ENCODE assay signal across 8 mouse cellular contexts in the genomic region with DNA sequence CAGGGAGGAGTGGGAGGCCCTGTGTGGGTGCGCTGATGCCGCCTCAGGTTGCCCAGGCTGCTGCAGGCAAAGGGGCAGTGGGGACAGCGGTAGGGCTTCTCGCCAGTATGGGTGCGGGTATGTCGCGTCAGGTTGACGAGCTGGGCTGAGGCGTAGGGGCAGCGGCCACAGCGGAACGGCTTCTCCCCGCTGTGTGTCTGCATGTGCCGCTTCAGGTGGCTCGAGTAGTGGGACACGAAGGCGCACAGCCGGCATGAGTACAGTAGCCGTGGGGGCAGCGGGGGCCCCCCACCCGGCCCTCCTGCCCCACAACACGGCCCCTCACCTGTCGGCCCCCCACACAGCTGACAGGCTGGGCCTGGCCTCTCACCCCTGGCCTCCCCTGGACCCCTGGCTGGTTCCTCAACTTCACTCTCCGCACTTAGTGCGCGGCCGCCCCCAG. TPM values are rescaled to one million over a fixed set of nuclear protein-coding genes. Genes with fewer than 3 reads are reported as not detected.
A peak's percentile ranks its signal among the peaks of the same experiment; 100 is the strongest.
DNase-seq lines count a peak whose midpoint lies in the region; ATAC-seq and TF ChIP-seq lines count a peak whose summit lies in the region.

No protein-coding gene starts in this region.

- H3K36me3 ChIP-seq in heart, embryonic 12.5 days, result peaks cover 82% of the 10 kb centered on the region
- peaks cover 58% of the 10 kb centered on the region for H3K36me3 ChIP-seq in ES-Bruce4 (ENCODE audit: control insufficient read depth, insufficient read depth, low read length, poor library complexity, severe bottlenecking)
- peaks cover 83% of the 10 kb centered on the region for H3K36me3 ChIP-seq in embryonic facial prominence, embryonic 13.5 days
- H3K36me3 ChIP-seq in limb, embryonic 14.5 days (ENCODE audit: control insufficient read depth, insufficient read depth, low read length), result peaks cover 83% of the 10 kb centered on the region

- H3K4me2 ChIP-seq in heart, embryonic 12.5 days, result 0 out of 2 replicates have a peak overlapping the region, but pooled peaks have one; percentile 5
- peak overlapping the region; percentile 75 for H3K4me2 ChIP-seq in embryonic facial prominence, embryonic 13.5 days
- no peak overlapping the region for H3K4me2 ChIP-seq in limb, embryonic 14.5 days (replicated peaks; ENCODE audit: low read depth, low read length, severe bottlenecking)

- no peaks in the 10 kb centered on the region for H3K27me3 ChIP-seq in heart, embryonic 12.5 days (replicated peaks)
- H3K27me3 ChIP-seq in ES-Bruce4 (ENCODE audit: control insufficient read depth, insufficient read depth, low read length, poor library complexity, severe bottlenecking), result no peaks in the 10 kb centered on the region
- H3K27me3 ChIP-seq in embryonic facial prominence, embryonic 13.5 days, result no peaks in the 10 kb centered on the region
- H3K27me3 ChIP-seq in limb, embryonic 14.5 days (ENCODE audit: control insufficient read depth, insufficient read depth, low read length), result no peaks in the 10 kb centered on the region

- TF ChIP-seq POLR2A in ES-Bruce4 (IDR thresholded peaks at IDR 0.05; ENCODE audit: insufficient read depth, low read length), result no peak
- no peak for TF ChIP-seq POLR2A in limb, embryonic 14.5 days (IDR thresholded peaks at IDR 0.05; ENCODE audit: borderline replicate concordance, extremely low read depth, insufficient read depth, insufficient read length)

- H3K9me3 ChIP-seq in heart, embryonic 12.5 days (replicated peaks), result peaks cover 5% of the 10 kb centered on the region
- no peaks in the 10 kb centered on the region for H3K9me3 ChIP-seq in ES-Bruce4 (replicated peaks; ENCODE audit: control insufficient read depth, insufficient read depth, low read length, poor library complexity, severe bottlenecking)
- H3K9me3 ChIP-seq in embryonic facial prominence, embryonic 13.5 days, result peaks cover 6% of the 10 kb centered on the region
- peaks cover 4% of the 10 kb centered on the region for H3K9me3 ChIP-seq in limb, embryonic 14.5 days (ENCODE audit: control insufficient read depth, low read length)

- DNase-seq in heart, adult 9 months (ENCODE audit: low spot score in 2 of 2), result no peak
- no peak for DNase-seq in limb, embryonic 14.5 days (ENCODE audit: low spot score)
- no peak for DNase-seq in embryo, embryonic 10.5 days (ENCODE audit: low spot score)
- DNase-seq in left cerebral cortex, adult 18-20 months (ENCODE audit: low spot score in 2 of 2), result no peak
- DNase-seq in embryo, embryonic 9.5 days (ENCODE audit: extremely low spot score), result no peak

- TF ChIP-seq EP300 in ES-Bruce4 (IDR thresholded peaks at IDR 0.05; ENCODE audit: insufficient read depth, low read depth, low read length), result no peak

- WGBS in heart, embryonic 12.5 days, result 88% methylated on average over 27 of the region's 27 CpGs
- 91% methylated on average over 27 of the region's 27 CpGs for WGBS in embryonic facial prominence, embryonic 13.5 days
- 91% methylated on average over 27 of the region's 27 CpGs for WGBS in limb, embryonic 14.5 days

- ATAC-seq in heart, embryonic 12.5 days (ENCODE audit: insufficient number of reproducible peaks, low FRiP score), result no peak
- ATAC-seq in embryonic facial prominence, embryonic 13.5 days (ENCODE audit: insufficient number of reproducible peaks, insufficient read depth, low FRiP score, low TSS enrichment, low read depth), result no peak
- ATAC-seq in limb, embryonic 14.5 days (ENCODE audit: low FRiP score, low read depth), result no peak

- no peak for TF ChIP-seq CTCF in ES-Bruce4 (IDR thresholded peaks at IDR 0.05; ENCODE audit: low read depth, low read length)

- peaks cover 18% of the 10 kb centered on the region for H3K4me1 ChIP-seq in heart, embryonic 12.5 days (replicated peaks)
- no peaks in the 10 kb centered on the region for H3K4me1 ChIP-seq in ES-Bruce4 (ENCODE audit: control insufficient read depth, insufficient read depth, low read length)
- H3K4me1 ChIP-seq in embryonic facial prominence, embryonic 13.5 days, result peaks cover 26% of the 10 kb centered on the region
- peaks cover 9% of the 10 kb centered on the region for H3K4me1 ChIP-seq in limb, embryonic 14.5 days (ENCODE audit: control insufficient read depth, insufficient read depth, low read length)

- H3K4me3 ChIP-seq in heart, embryonic 12.5 days, result 0 out of 2 replicates have a peak overlapping the region, but pooled peaks have one; percentile 2
- peak overlapping the region; percentile 13 for H3K4me3 ChIP-seq in ES-Bruce4 (ENCODE audit: low read depth, low read length)
- peak overlapping the region; percentile 83 for H3K4me3 ChIP-seq in embryonic facial prominence, embryonic 13.5 days
- peak overlapping the region; percentile 73; the same call in 1 of the 2 replicates for H3K4me3 ChIP-seq in limb, embryonic 14.5 days (replicated peaks; ENCODE audit: low read length)

- 0 out of 2 replicates have a peak overlapping the region, but pooled peaks have one; percentile 29 for H3K9ac ChIP-seq in heart, embryonic 12.5 days
- H3K9ac ChIP-seq in ES-Bruce4 (ENCODE audit: low read depth, poor library complexity, severe bottlenecking), result peak overlapping the region; percentile 45; the same call in 1 of the 2 replicates
- H3K9ac ChIP-seq in embryonic facial prominence, embryonic 13.5 days, result peak overlapping the region; percentile 84; the same call in 1 of the 2 replicates
- no peak overlapping the region for H3K9ac ChIP-seq in limb, embryonic 14.5 days (ENCODE audit: low read depth, low read length, severe bottlenecking)

- H3K27ac ChIP-seq in heart, embryonic 12.5 days (ENCODE audit: poor library complexity, severe bottlenecking), result no peak overlapping the region
- no peak overlapping the region for H3K27ac ChIP-seq in ES-Bruce4 (ENCODE audit: insufficient read depth, low read length)
- H3K27ac ChIP-seq in embryonic facial prominence, embryonic 13.5 days, result no peak overlapping the region
- H3K27ac ChIP-seq in limb, embryonic 14.5 days (replicated peaks; ENCODE audit: low read depth, low read length), result no peak overlapping the region

RNA-seq across cellular contexts. Expression of gene Zfp513, which starts 1.8 kb away (rescaled TPM):
- polyA plus RNA-seq in heart, embryonic 12.5 days (2016; fragmentation: Nextera tagmentation; extraction: Ambion mirVana), result 9.9 and 10.5 TPM in 2 replicates
- polyA plus RNA-seq in ES-Bruce4 (2011; ENCODE audit: insufficient read depth, insufficient read length, low read depth, missing spikeins), result 25.5 and 25.8 TPM in 2 replicates
- polyA plus RNA-seq in embryonic facial prominence, embryonic 13.5 days (2015; fragmentation: Nextera tagmentation; extraction: Ambion mirVana), result 11.2 and 14.8 TPM in 2 replicates
- polyA plus RNA-seq in limb, embryonic 14.5 days (2012; rRNA removed), result 58.8 and 77.1 TPM in 2 replicates
- 6.8 and 8.0 TPM in 2 replicates for polyA plus RNA-seq in limb, embryonic 14.5 days (2014; fragmentation: Nextera tagmentation; extraction: Ambion mirVana)
- 10 to 100 TPM; 24.2 to 28.7 TPM for total RNA-seq in left cerebral cortex, adult 18-20 months (2021)

RNA-seq across cellular contexts. Expression of gene Eif2b4, which starts 7.1 kb away (rescaled TPM):
- polyA plus RNA-seq in heart, embryonic 12.5 days (2016; fragmentation: Nextera tagmentation; extraction: Ambion mirVana), result 52.3 and 60.5 TPM in 2 replicates
- 40.7 and 45.2 TPM in 2 replicates for polyA plus RNA-seq in ES-Bruce4 (2011; ENCODE audit: insufficient read depth, insufficient read length, low read depth, missing spikeins)
- polyA plus RNA-seq in embryonic facial prominence, embryonic 13.5 days (2015; fragmentation: Nextera tagmentation; extraction: Ambion mirVana), result 61.8 and 71.2 TPM in 2 replicates
- 46.9 and 49.3 TPM in 2 replicates for polyA plus RNA-seq in limb, embryonic 14.5 days (2012; rRNA removed)
- 67.5 and 68.5 TPM in 2 replicates for polyA plus RNA-seq in limb, embryonic 14.5 days (2014; fragmentation: Nextera tagmentation; extraction: Ambion mirVana)
- 10 to 100 TPM; 35.4 to 40.1 TPM for total RNA-seq in left cerebral cortex, adult 18-20 months (2021)

RNA-seq across cellular contexts. Expression of gene Snx17, which starts 7.3 kb away (rescaled TPM):
- 112 and 116 TPM in 2 replicates for polyA plus RNA-seq in heart, embryonic 12.5 days (2016; fragmentation: Nextera tagmentation; extraction: Ambion mirVana)
- 40.0 and 45.9 TPM in 2 replicates for polyA plus RNA-seq in ES-Bruce4 (2011; ENCODE audit: insufficient read depth, insufficient read length, low read depth, missing spikeins)
- polyA plus RNA-seq in embryonic facial prominence, embryonic 13.5 days (2015; fragmentation: Nextera tagmentation; extraction: Ambion mirVana), result 134 and 155 TPM in 2 replicates
- 108 and 120 TPM in 2 replicates for polyA plus RNA-seq in limb, embryonic 14.5 days (2012; rRNA removed)
- 139 and 144 TPM in 2 replicates for polyA plus RNA-seq in limb, embryonic 14.5 days (2014; fragmentation: Nextera tagmentation; extraction: Ambion mirVana)
- total RNA-seq in left cerebral cortex, adult 18-20 months (2021), result 10 to 100 TPM; 77.5 to 80.3 TPM

RNA-seq across cellular contexts. Expression of gene Ppm1g, which starts 20.1 kb away (rescaled TPM):
- polyA plus RNA-seq in heart, embryonic 12.5 days (2016; fragmentation: Nextera tagmentation; extraction: Ambion mirVana), result 111 and 112 TPM in 2 replicates
- polyA plus RNA-seq in ES-Bruce4 (2011; ENCODE audit: insufficient read depth, insufficient read length, low read depth, missing spikeins), result 188 and 225 TPM in 2 replicates
- polyA plus RNA-seq in embryonic facial prominence, embryonic 13.5 days (2015; fragmentation: Nextera tagmentation; extraction: Ambion mirVana), result 130 and 139 TPM in 2 replicates
- 91.2 and 118 TPM in 2 replicates for polyA plus RNA-seq in limb, embryonic 14.5 days (2012; rRNA removed)
- 98.8 and 111 TPM in 2 replicates for polyA plus RNA-seq in limb, embryonic 14.5 days (2014; fragmentation: Nextera tagmentation; extraction: Ambion mirVana)
- total RNA-seq in left cerebral cortex, adult 18-20 months (2021), result 10 to 100 TPM; 70.7 to 76.2 TPM

RNA-seq across cellular contexts. Expression of gene Gtf3c2, which starts 20.4 kb away (rescaled TPM):
- polyA plus RNA-seq in heart, embryonic 12.5 days (2016; fragmentation: Nextera tagmentation; extraction: Ambion mirVana), result 58.8 and 63.7 TPM in 2 replicates
- polyA plus RNA-seq in ES-Bruce4 (2011; ENCODE audit: insufficient read depth, insufficient read length, low read depth, missing spikeins), result 104 and 106 TPM in 2 replicates
- polyA plus RNA-seq in embryonic facial prominence, embryonic 13.5 days (2015; fragmentation: Nextera tagmentation; extraction: Ambion mirVana), result 81.9 and 87.5 TPM in 2 replicates
- polyA plus RNA-seq in limb, embryonic 14.5 days (2012; rRNA removed), result 130 and 143 TPM in 2 replicates
- polyA plus RNA-seq in limb, embryonic 14.5 days (2014; fragmentation: Nextera tagmentation; extraction: Ambion mirVana), result 47.1 and 66.2 TPM in 2 replicates
- 10 to 100 TPM; 50.5 to 53.6 TPM for total RNA-seq in left cerebral cortex, adult 18-20 months (2021)

Comparison
In these comparisons a context has a peak if more than half of its experiments do, and no peak if none do; other contexts are left out.
1. H3K4me3 ChIP-seq: peak in every context shown above with its lines; median percentile 83 in embryonic facial prominence, embryonic 13.5 days; 73 in limb, embryonic 14.5 days; 13 in ES-Bruce4; 2 in heart, embryonic 12.5 days.